Mouse (Mus musculus) forebrain, postnatal 0 days (tissue): ENCODE measurements at regions not wholly inside any gene's neighbourhood (a gene's known extent, or its start where the extent isn't known, plus 50 kb on each side); places are given as distances from the start of the nearest gene placed in this dataset.

Experiments used
- ATAC-seq: fragments of 200-750 bp; cut with Nextera tagmentation; 2 replicates; pipeline ENCODE4 v1.8.0; 2017; ENCODE audit warnings: mild to moderate bottlenecking, moderate library complexity
- DNase-seq: peaks from one replicate; pipeline ENCODE4 v3.0.0-alpha.2; 2015
- H3K27ac ChIP-seq: fragments of 300-500 bp; sonication (generic); 2 replicates; pipeline ENCODE4 v1.5.1; 2014; ENCODE audit warnings: low read depth, mild to moderate bottlenecking, antibody characterized with exemption, low read length, moderate library complexity, mixed read lengths
- H3K27me3 ChIP-seq: fragments of 300-500 bp; sonication (generic); 2 replicates; pipeline ENCODE4 v1.6.1; 2014; ENCODE audit warnings: mild to moderate bottlenecking, low read length, mixed read lengths; ENCODE audit not compliant: insufficient read depth
- H3K36me3 ChIP-seq: fragments of 300-500 bp; sonication (generic); 2 replicates; pipeline ENCODE4 v1.6.1; 2014; ENCODE audit warnings: mild to moderate bottlenecking, moderate library complexity; ENCODE audit not compliant: insufficient read depth
- H3K4me1 ChIP-seq: fragments of 300-500 bp; sonication (generic); 2 replicates; pipeline ENCODE4 v1.6.1; 2014; ENCODE audit warnings: antibody characterized with exemption; ENCODE audit not compliant: insufficient read depth
- H3K4me2 ChIP-seq: fragments of 300-500 bp; sonication (generic); 2 replicates; pipeline ENCODE4 v1.6.1; 2014; ENCODE audit warnings: low read depth, mild to moderate bottlenecking, moderate library complexity
- H3K4me3 ChIP-seq: fragments of 300-500 bp; sonication (generic); 2 replicates; pipeline ENCODE4 v1.5.1; 2014; ENCODE audit warnings: low read depth, low read length, mixed read lengths
- H3K9ac ChIP-seq: fragments of 300-500 bp; sonication (generic); 2 replicates; pipeline ENCODE4 v1.6.1; 2014; ENCODE audit warnings: mild to moderate bottlenecking
- H3K9me3 ChIP-seq: fragments of 300-500 bp; sonication (generic); 2 replicates; pipeline ENCODE4 v1.6.1; 2016; ENCODE audit warnings: low read length
- CTCF ChIP-seq: sonication (generic); IDR thresholded peaks from 2 replicates; pipeline ENCODE4 v1.5.1; 2016; ENCODE audit warnings: antibody characterized with exemption, control low read depth, low read depth
- WGBS: fragments of 180-500 bp; shearing (Covaris S2); extraction: QIAGEN DNeasy Blood & Tissue Kit; methylation state at CpG from one replicate; pipeline ENCODE4 v1.1.7; 2014; 5-methylcytosine and 5-hydroxymethylcytosine counted together

- TF ChIP-seq CTCF = no peak
- H3K27ac ChIP-seq = no peak overlapping the region
- ATAC-seq (no peak), DNase-seq (no peak)
- H3K36me3 ChIP-seq = no peaks in the 10 kb centered on the region
- no peak overlapping the region for H3K4me2 ChIP-seq
- no peak overlapping the region for H3K4me3 ChIP-seq
- H3K27me3 ChIP-seq = no peaks in the 10 kb centered on the region
- H3K9ac ChIP-seq = no peak overlapping the region
- no peaks in the 10 kb centered on the region for H3K9me3 ChIP-seq
- no peaks in the 10 kb centered on the region for H3K4me1 ChIP-seq
Observed at GRCm38 (mm10) chr6:14298167-14298566, 426.8 kb upstream of the 2610001J05Rik start.

GRCm38 (mm10) chr6:14297428-14297827, 426.1 kb upstream of the 2610001J05Rik start:
- ATAC-seq (no peak), DNase-seq (no peak)
- H3K9me3 ChIP-seq = no peaks in the 10 kb centered on the region
- H3K36me3 ChIP-seq = no peaks in the 10 kb centered on the region
- no peak overlapping the region for H3K4me2 ChIP-seq
- no peak overlapping the region for H3K4me3 ChIP-seq
- H3K4me1 ChIP-seq = no peaks in the 10 kb centered on the region
- H3K9ac ChIP-seq = no peak overlapping the region
- no peaks in the 10 kb centered on the region for H3K27me3 ChIP-seq
- no peak for TF ChIP-seq CTCF
- no peak overlapping the region for H3K27ac ChIP-seq

- H3K4me1 ChIP-seq = no peaks in the 10 kb centered on the region
- TF ChIP-seq CTCF = no peak
- H3K4me3 ChIP-seq = no peak overlapping the region
- no peak overlapping the region for H3K4me2 ChIP-seq
- ATAC-seq (no peak), DNase-seq (no peak)
- no peak overlapping the region for H3K9ac ChIP-seq
- H3K27ac ChIP-seq = no peak overlapping the region
- 15% methylated on average over 1 of the region's 1 CpGs for WGBS
- H3K36me3 ChIP-seq = no peaks in the 10 kb centered on the region
- no peaks in the 10 kb centered on the region for H3K27me3 ChIP-seq
- no peaks in the 10 kb centered on the region for H3K9me3 ChIP-seq
Observed at GRCm38 (mm10) chr6:14290843-14291242, 419.5 kb upstream of the 2610001J05Rik start.

GRCm38 (mm10) chr6:14281476-14281875, 410.2 kb upstream of the 2610001J05Rik start:
- DNase-seq (no peak), ATAC-seq (no peak)
- H3K4me2 ChIP-seq = no peak overlapping the region
- no peaks in the 10 kb centered on the region for H3K9me3 ChIP-seq
- TF ChIP-seq CTCF = no peak
- no peak overlapping the region for H3K9ac ChIP-seq
- no peak overlapping the region for H3K4me3 ChIP-seq
- H3K4me1 ChIP-seq = no peaks in the 10 kb centered on the region
- WGBS = 84% methylated on average over 2 of the region's 2 CpGs
- no peak overlapping the region for H3K27ac ChIP-seq
- H3K27me3 ChIP-seq = no peaks in the 10 kb centered on the region
- H3K36me3 ChIP-seq = no peaks in the 10 kb centered on the region

- Histone ChIP-seq H3K9me3 (no peaks in the 10 kb centered on the region), H3K36me3 (no peaks in the 10 kb centered on the region), H3K27ac (no peak overlapping the region), H3K4me2 (no peak overlapping the region), H3K9ac (no peak overlapping the region), H3K27me3 (no peaks in the 10 kb centered on the region), H3K4me1 (no peaks in the 10 kb centered on the region), H3K4me3 (no peak overlapping the region)
- DNase-seq (no peak), ATAC-seq (no peak)
- WGBS = 39% methylated on average over 1 of the region's 1 CpGs
- TF ChIP-seq CTCF = no peak
Observed at GRCm38 (mm10) chr6:14261941-14262340, 390.6 kb upstream of the 2610001J05Rik start.

GRCm38 (mm10) chr6:14240331-14240730, 369.0 kb upstream of the 2610001J05Rik start:
- ATAC-seq = no peak
- Histone ChIP-seq H3K36me3 (no peaks in the 10 kb centered on the region), H3K4me1 (no peaks in the 10 kb centered on the region), H3K4me3 (no peak overlapping the region), H3K4me2 (no peak overlapping the region), H3K9ac (no peak overlapping the region), H3K9me3 (no peaks in the 10 kb centered on the region), H3K27me3 (no peaks in the 10 kb centered on the region), H3K27ac (no peak overlapping the region)
- no peak for TF ChIP-seq CTCF
- DNase-seq = no peak

- no peaks in the 10 kb centered on the region for H3K27me3 ChIP-seq
- no peak overlapping the region for H3K4me3 ChIP-seq
- H3K4me2 ChIP-seq = no peak overlapping the region
- H3K36me3 ChIP-seq = no peaks in the 10 kb centered on the region
- no peak overlapping the region for H3K9ac ChIP-seq
- no peak for DNase-seq
- no peak for ATAC-seq
- no peak overlapping the region for H3K27ac ChIP-seq
- no peaks in the 10 kb centered on the region for H3K4me1 ChIP-seq
- no peak for TF ChIP-seq CTCF
- no peaks in the 10 kb centered on the region for H3K9me3 ChIP-seq
- WGBS = 59% methylated on average over 2 of the region's 2 CpGs
Observed at GRCm38 (mm10) chr6:14239151-14239550, 367.8 kb upstream of the 2610001J05Rik start.

- Histone ChIP-seq H3K27ac (no peak overlapping the region), H3K4me2 (no peak overlapping the region), H3K36me3 (no peaks in the 10 kb centered on the region), H3K27me3 (no peaks in the 10 kb centered on the region), H3K9me3 (no peaks in the 10 kb centered on the region), H3K4me3 (no peak overlapping the region), H3K9ac (no peak overlapping the region), H3K4me1 (no peaks in the 10 kb centered on the region)
- WGBS = 95% methylated on average over 2 of the region's 2 CpGs
- no peak for TF ChIP-seq CTCF
- ATAC-seq = no peak
- no peak for DNase-seq
Observed at GRCm38 (mm10) chr6:14230823-14231222, 359.5 kb upstream of the 2610001J05Rik start.
